Mouse (Mus musculus): ENCODE data around the gene Maml1. TPM values are rescaled to one million over a fixed set of nuclear protein-coding genes. Genes with fewer than 3 reads are reported as not detected.

Maml1 gene
- polyA plus RNA-seq, 1 experiment = 6.3 TPM

DNA sequence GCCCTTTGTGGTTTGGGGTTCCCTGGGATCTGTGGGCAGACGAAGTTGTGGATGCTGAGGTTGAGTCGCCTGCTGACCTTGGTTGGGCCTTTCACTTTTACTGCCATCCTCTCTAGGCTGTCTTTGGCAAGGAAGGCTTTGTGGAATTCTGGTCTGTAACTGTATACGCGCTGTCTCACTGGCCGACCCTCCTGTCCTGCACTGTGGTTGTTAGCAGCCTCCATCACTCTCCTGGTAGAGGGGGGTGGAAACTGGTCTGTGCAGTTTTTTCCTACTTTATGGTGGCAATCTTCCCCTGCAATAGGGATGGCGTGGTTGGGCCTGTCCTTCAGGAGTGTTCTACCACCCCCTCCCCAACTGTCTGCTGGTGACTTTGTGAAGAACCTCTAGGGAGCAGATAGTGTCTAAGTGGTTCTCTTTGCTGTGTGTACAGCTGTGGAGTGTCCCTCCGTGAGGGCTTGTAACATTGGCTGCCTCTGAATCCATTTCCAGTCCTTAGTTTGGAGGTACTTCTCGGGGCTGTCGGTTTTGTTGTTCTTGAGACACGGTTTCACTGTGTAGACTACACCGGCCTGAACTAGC, 39.3 kb downstream of the Maml1 start:
- Histone ChIP-seq H3K4me3 (ENCODE audit: insufficient read depth, low read length) (no peak overlapping the region), H3K27ac (ENCODE audit: insufficient read depth, low read length) (no peak overlapping the region), H3K4me1 (ENCODE audit: control insufficient read depth, insufficient read depth, low read length) (peaks cover 12% of the 10 kb centered on the region)
- no peak for TF ChIP-seq POLR2A (IDR thresholded peaks at IDR 0.05; ENCODE audit: extremely low read depth, insufficient read depth, low read length)
- no peak for TF ChIP-seq CTCF (IDR thresholded peaks at IDR 0.05; ENCODE audit: extremely low read depth, insufficient read depth, low read length)

DNA sequence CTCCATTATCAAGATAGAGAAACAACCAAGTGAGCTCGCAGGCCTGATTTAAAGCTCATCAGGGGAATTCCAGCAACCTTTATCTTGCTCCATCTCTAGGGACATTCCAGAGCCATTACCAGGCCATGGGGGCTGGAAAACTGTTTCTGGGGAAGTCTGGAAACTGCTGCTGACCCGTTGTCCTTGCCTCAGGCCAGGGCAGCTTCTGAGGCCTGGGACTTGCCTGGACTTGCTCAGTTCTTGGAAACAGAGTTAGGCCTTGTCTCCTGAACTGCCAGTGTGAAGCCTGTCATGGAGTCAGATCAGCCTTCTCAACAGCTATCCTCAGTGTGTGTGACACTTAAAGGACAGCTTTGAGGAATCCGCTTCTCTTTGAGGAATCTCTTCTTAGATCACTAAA, 39.9 kb downstream of the Maml1 start:
- H3K4me1 ChIP-seq (ENCODE audit: control insufficient read depth, insufficient read depth, low read length) = peaks cover 10% of the 10 kb centered on the region
- no peak for TF ChIP-seq POLR2A (IDR thresholded peaks at IDR 0.05; ENCODE audit: extremely low read depth, insufficient read depth, low read length)
- TF ChIP-seq CTCF (IDR thresholded peaks at IDR 0.05; ENCODE audit: extremely low read depth, insufficient read depth, low read length) = no peak

GRCm38 (mm10) chr11:50248473-50249171, 43.5 kb downstream of the Maml1 start:
- H3K27ac ChIP-seq (ENCODE audit: insufficient read depth, low read length) = no peak overlapping the region
- TF ChIP-seq CTCF (IDR thresholded peaks at IDR 0.05; ENCODE audit: extremely low read depth, insufficient read depth, low read length) (no peak), POLR2A (IDR thresholded peaks at IDR 0.05; ENCODE audit: extremely low read depth, insufficient read depth, low read length) (no peak)
- no peak overlapping the region for H3K4me3 ChIP-seq (ENCODE audit: insufficient read depth, low read length)
- no peaks in the 10 kb centered on the region for H3K4me1 ChIP-seq (ENCODE audit: control insufficient read depth, insufficient read depth, low read length)

More for the DNA sequence above, 39.9 kb downstream of the Maml1 start:
- Histone ChIP-seq H3K27ac (ENCODE audit: insufficient read depth, low read length) (no peak overlapping the region), H3K4me3 (ENCODE audit: insufficient read depth, low read length) (no peak overlapping the region)

- Histone ChIP-seq H3K4me1 (ENCODE audit: control insufficient read depth, insufficient read depth, low read length) (no peaks in the 10 kb centered on the region), H3K27ac (ENCODE audit: insufficient read depth, low read length) (no peak overlapping the region), H3K4me3 (ENCODE audit: insufficient read depth, low read length) (no peak overlapping the region)
- TF ChIP-seq POLR2A (IDR thresholded peaks at IDR 0.05; ENCODE audit: extremely low read depth, insufficient read depth, low read length) (no peak), CTCF (IDR thresholded peaks at IDR 0.05; ENCODE audit: extremely low read depth, insufficient read depth, low read length) (no peak)
These were observed 46.8 kb downstream of the Maml1 start for GRCm38 (mm10) chr11:50245269-50245668.

DNA sequence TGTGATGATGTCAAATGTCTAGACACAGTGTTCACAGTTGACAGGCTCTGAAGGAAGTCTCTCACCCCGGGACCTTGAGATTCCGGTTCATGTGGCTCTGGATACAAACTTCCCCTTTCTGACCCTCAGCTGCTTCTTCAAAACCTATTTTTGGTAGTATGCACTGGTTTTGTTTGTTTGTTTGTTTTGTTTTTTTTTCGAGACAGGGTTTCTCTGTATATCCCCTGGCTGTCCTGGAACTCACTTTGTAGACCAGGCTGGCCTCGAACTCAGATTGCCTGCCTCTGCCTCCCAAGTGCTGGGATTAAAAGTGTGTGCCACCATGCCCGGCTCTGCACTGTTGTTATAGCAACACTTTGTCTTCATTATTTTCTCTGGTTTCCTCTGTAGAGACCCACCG, 48.2 kb downstream of the Maml1 start:
- H3K4me3 ChIP-seq (ENCODE audit: insufficient read depth, low read length) = no peak overlapping the region
- H3K27ac ChIP-seq (ENCODE audit: insufficient read depth, low read length) = no peak overlapping the region; the same call in 1 of the 2 replicates
- no peaks in the 10 kb centered on the region for H3K4me1 ChIP-seq (ENCODE audit: control insufficient read depth, insufficient read depth, low read length)
- TF ChIP-seq POLR2A (IDR thresholded peaks at IDR 0.05; ENCODE audit: extremely low read depth, insufficient read depth, low read length) (no peak), CTCF (IDR thresholded peaks at IDR 0.05; ENCODE audit: extremely low read depth, insufficient read depth, low read length) (no peak)

- H3K27ac ChIP-seq (ENCODE audit: insufficient read depth, low read length) = no peak overlapping the region
- H3K4me1 ChIP-seq (ENCODE audit: control insufficient read depth, insufficient read depth, low read length) = peaks cover 5% of the 10 kb centered on the region; the same call in 1 of the 2 replicates
- TF ChIP-seq CTCF (IDR thresholded peaks at IDR 0.05; ENCODE audit: extremely low read depth, insufficient read depth, low read length) (no peak), POLR2A (IDR thresholded peaks at IDR 0.05; ENCODE audit: extremely low read depth, insufficient read depth, low read length) (no peak)
- no peak overlapping the region for H3K4me3 ChIP-seq (ENCODE audit: insufficient read depth, low read length)
These were observed 51.7 kb downstream of the Maml1 start for GRCm38 (mm10) chr11:50240235-50240911.

GRCm38 (mm10) chr11:50238821-50239791, 53.0 kb downstream of the Maml1 start:
- TF ChIP-seq CTCF (IDR thresholded peaks at IDR 0.05; ENCODE audit: extremely low read depth, insufficient read depth, low read length) = no peak
- no peak for TF ChIP-seq POLR2A (IDR thresholded peaks at IDR 0.05; ENCODE audit: extremely low read depth, insufficient read depth, low read length)
- H3K27ac ChIP-seq (ENCODE audit: insufficient read depth, low read length) = no peak overlapping the region
- H3K4me1 ChIP-seq (ENCODE audit: control insufficient read depth, insufficient read depth, low read length) = peaks cover 5% of the 10 kb centered on the region; the same call in 1 of the 2 replicates

GRCm38 (mm10) chr11:50238324-50238723, 53.8 kb downstream of the Maml1 start, which contains the start of gene Ltc4s:
Gene Ltc4s, minus strand, starts transcription at chr11:50238616.
- TF ChIP-seq POLR2A (IDR thresholded peaks at IDR 0.05; ENCODE audit: extremely low read depth, insufficient read depth, low read length) (no peak), CTCF (IDR thresholded peaks at IDR 0.05; ENCODE audit: extremely low read depth, insufficient read depth, low read length) (no peak)
- Histone ChIP-seq H3K4me1 (ENCODE audit: control insufficient read depth, insufficient read depth, low read length) (peaks cover 5% of the 10 kb centered on the region; the same call in 1 of the 2 replicates), H3K4me3 (ENCODE audit: insufficient read depth, low read length) (peak within 1 kb of the TSS; percentile 38; the same call in 1 of the 2 replicates), H3K27ac (ENCODE audit: insufficient read depth, low read length) (no peak within 1 kb of the TSS)

More at GRCm38 (mm10) chr11:50238821-50239791, 53.0 kb downstream of the Maml1 start:
- H3K4me3 ChIP-seq (ENCODE audit: insufficient read depth, low read length) = no peak overlapping the region

Data from cortical plate, adult 2 months (tissue).